12 mouse cellular contexts compared by ENCODE assay signal in genomic region chr5:75578141-75578540, GRCm38 (mm10). TPM values are rescaled to one million over a fixed set of nuclear protein-coding genes. Genes with fewer than 3 reads are reported as not detected.
DNase-seq lines count a peak whose midpoint lies in the region; ATAC-seq and TF ChIP-seq lines count a peak whose summit lies in the region.
"Had no signal": no experiment of that assay in that cellular context is flagged by ENCODE, and none has a peak within 500 bp of the region (broad histone marks: within the 10 kb centered on the region; RNA-seq: fewer than 3 reads in every experiment).

No protein-coding gene starts in this region.

- H3K4me2 ChIP-seq in heart, embryonic 14.5 days (ENCODE audit: low read length): peak overlapping the region; percentile 100
- peak overlapping the region; percentile 98 for H3K4me2 ChIP-seq in hindbrain, postnatal 0 days (ENCODE audit: low read depth, low read length)
- H3K4me2 ChIP-seq: limb, embryonic 13.5 days had no signal

- no peaks in the 10 kb centered on the region for H3K36me3 ChIP-seq in heart, embryonic 14.5 days (ENCODE audit: control insufficient read depth, insufficient read depth, low read length)
- H3K36me3 ChIP-seq in heart, embryonic 10.5 days: no peaks in the 10 kb centered on the region
- H3K36me3 ChIP-seq in E14TG2a.4 (ENCODE audit: insufficient read depth, low read length): no peaks in the 10 kb centered on the region
- no peaks in the 10 kb centered on the region for H3K36me3 ChIP-seq in hindbrain, postnatal 0 days (ENCODE audit: insufficient read depth, low read length)
- H3K36me3 ChIP-seq: limb, embryonic 13.5 days had no signal

- H3K27me3 ChIP-seq in heart, embryonic 14.5 days (ENCODE audit: control insufficient read depth, insufficient read depth, low read length): peaks cover 16% of the 10 kb centered on the region
- peaks cover 40% of the 10 kb centered on the region for H3K27me3 ChIP-seq in heart, embryonic 10.5 days (ENCODE audit: insufficient read depth, poor library complexity, severe bottlenecking)
- H3K27me3 ChIP-seq in E14TG2a.4 (ENCODE audit: insufficient read depth, low read length): peaks cover 7% of the 10 kb centered on the region; the same call in 1 of the 2 replicates
- no peaks in the 10 kb centered on the region for H3K27me3 ChIP-seq in hindbrain, postnatal 0 days (ENCODE audit: insufficient read depth, low read length)

- H3K27ac ChIP-seq in heart, embryonic 14.5 days (replicated peaks in 1 of 2; ENCODE audit: control insufficient read depth in 1 of 2, insufficient read depth in 1 of 2, low read depth in 2 of 2, low read length in 2 of 2): no peak overlapping the region
- no peak overlapping the region for H3K27ac ChIP-seq in heart, embryonic 10.5 days
- H3K27ac ChIP-seq in hindbrain, postnatal 0 days: no peak overlapping the region
- H3K27ac ChIP-seq: layer of hippocampus, adult 2 months; limb, embryonic 13.5 days had no signal

- peaks cover 4 to 8% of the 10 kb centered on the region in 2 experiments; a peak in 3 of 4 replicates for H3K4me1 ChIP-seq in heart, embryonic 14.5 days (ENCODE audit: control insufficient read depth in 2 of 2, insufficient read depth in 2 of 2, low read length in 2 of 2)
- peaks cover 31% of the 10 kb centered on the region for H3K4me1 ChIP-seq in heart, embryonic 10.5 days
- H3K4me1 ChIP-seq in E14TG2a.4 (replicated peaks; ENCODE audit: low read depth, low read length): peaks cover 69% of the 10 kb centered on the region
- peaks cover 8% of the 10 kb centered on the region; the same call in 1 of the 2 replicates for H3K4me1 ChIP-seq in hindbrain, postnatal 0 days (ENCODE audit: insufficient read depth, low read length)

- ATAC-seq in heart, embryonic 14.5 days (ENCODE audit: insufficient number of reproducible peaks, insufficient read depth, low FRiP score, low read depth): no peak
- ATAC-seq in hindbrain, postnatal 0 days: no peak

- no peak for TF ChIP-seq CTCF in E14TG2a.4 (conservative IDR thresholded peaks at IDR 0.05; ENCODE audit: low read length)
- no peak for TF ChIP-seq CTCF in hindbrain, postnatal 0 days (IDR thresholded peaks at IDR 0.05; ENCODE audit: low read depth)

- no peaks in the 10 kb centered on the region for H3K9me3 ChIP-seq in heart, embryonic 14.5 days (ENCODE audit: control insufficient read depth, low read length)
- no peaks in the 10 kb centered on the region for H3K9me3 ChIP-seq in heart, embryonic 10.5 days
- H3K9me3 ChIP-seq in E14TG2a.4 (ENCODE audit: low read length): no peaks in the 10 kb centered on the region
- no peaks in the 10 kb centered on the region for H3K9me3 ChIP-seq in hindbrain, postnatal 0 days (ENCODE audit: low read length)
- H3K9me3 ChIP-seq: limb, embryonic 13.5 days had no signal

- no peak for DNase-seq in heart, embryonic 10.5 days (ENCODE audit: low spot score)
- DNase-seq in hindbrain, postnatal 0 days (ENCODE audit: low spot score): no peak
- peak; percentile 10 for DNase-seq in lung, postnatal 14 days
- DNase-seq in left cerebral cortex, postnatal 25 days (ENCODE audit: low spot score in 2 of 2): no peak
- no peak for DNase-seq in spleen, adult 18-20 months
- DNase-seq in ovary, postnatal 10 days (ENCODE audit: low spot score): no peak
- DNase-seq: right cerebral cortex, postnatal 25 days had no signal

- no peak overlapping the region for H3K9ac ChIP-seq in heart, embryonic 14.5 days (ENCODE audit: low read length)
- H3K9ac ChIP-seq in hindbrain, postnatal 0 days (replicated peaks; ENCODE audit: low read length): no peak overlapping the region
- H3K9ac ChIP-seq: limb, embryonic 13.5 days had no signal

- WGBS in heart, embryonic 14.5 days: 55% methylated on average over 7 of the region's 7 CpGs
- 60% methylated on average over 7 of the region's 7 CpGs for WGBS in heart, embryonic 10.5 days
- WGBS in hindbrain, postnatal 0 days: 50% methylated on average over 7 of the region's 7 CpGs

- intact Hi-C loops in left cerebral cortex, postnatal 25 days (cut with DNase I): loop anchor here (5.0 to 10.0 kb wide), 2 partner anchors 274 to 363 kb away; no protein-coding TSS in a partner anchor

- H3K4me3 ChIP-seq in heart, embryonic 14.5 days (ENCODE audit: control insufficient read depth in 1 of 2, insufficient read depth in 1 of 2, low read depth in 1 of 2, low read length in 2 of 2): no peak overlapping the region
- H3K4me3 ChIP-seq in heart, embryonic 10.5 days: no peak overlapping the region
- 0 out of 2 replicates have a peak overlapping the region, but pooled peaks have one; percentile 7 for H3K4me3 ChIP-seq in E14TG2a.4 (replicated peaks; ENCODE audit: low read length)
- peak overlapping the region; percentile 78 for H3K4me3 ChIP-seq in hindbrain, postnatal 0 days (ENCODE audit: low read length)
- H3K4me3 ChIP-seq: limb, embryonic 13.5 days; myocyte had no signal

RNA-seq across cellular contexts. Expression of gene Kit, which starts 3.4 kb away (rescaled TPM):
- 13.1 TPM in 2 replicates for polyA plus RNA-seq in heart, embryonic 14.5 days (2014; fragmentation: Nextera tagmentation; extraction: Ambion mirVana)
- polyA plus RNA-seq in heart, embryonic 10.5 days (2016; fragmentation: Nextera tagmentation; extraction: Ambion mirVana): 11.6 and 12.2 TPM in 2 replicates
- 48.0 and 58.1 TPM in 2 replicates for total RNA-seq in hindbrain, postnatal 0 days (2014; rRNA removed)
- polyA plus RNA-seq in hindbrain, postnatal 0 days (2015; fragmentation: Nextera tagmentation; extraction: Ambion mirVana): 31.2 and 31.8 TPM in 2 replicates
- 10 to 100 TPM; 31.3 to 32.1 TPM for total RNA-seq in left cerebral cortex, postnatal 25 days (2021)
- polyA plus RNA-seq: myocyte had no signal

Comparison
In these comparisons a context has a peak if more than half of its experiments do, and no peak if none do; other contexts are left out.
1. H3K4me3 ChIP-seq: peak in E14TG2a.4 (single experiment) and hindbrain, postnatal 0 days (single experiment); none in heart, embryonic 14.5 days (0 of 2) and heart, embryonic 10.5 days (single experiment).